9 mouse cellular contexts compared by ENCODE assay signal in genomic region chr4:132757633-132758351, GRCm38 (mm10). TPM values are rescaled to one million over a fixed set of nuclear protein-coding genes. Genes with fewer than 3 reads are reported as not detected.
DNase-seq lines count a peak whose midpoint lies in the region; ATAC-seq and TF ChIP-seq lines count a peak whose summit lies in the region.
"Had no signal": no experiment of that assay in that cellular context is flagged by ENCODE, and none has a peak within 500 bp of the region (broad histone marks: within the 10 kb centered on the region; RNA-seq: fewer than 3 reads in every experiment).

No protein-coding gene starts in this region.

- no peak overlapping the region for H3K27ac ChIP-seq in gastrocnemius, adult 2 months
- H3K27ac ChIP-seq in limb, embryonic 13.5 days: no peak overlapping the region
- H3K27ac ChIP-seq in kidney, adult 2 months (ENCODE audit: insufficient read depth, low read depth, low read length): no peak overlapping the region
- H3K27ac ChIP-seq: forebrain, embryonic 15.5 days had no signal

- WGBS in limb, embryonic 13.5 days: 80% methylated on average over 7 of the region's 7 CpGs
- 63% methylated on average over 7 of the region's 7 CpGs for WGBS in kidney, adult 2 months

- H3K4me2 ChIP-seq in limb, embryonic 13.5 days (replicated peaks): peak overlapping the region; percentile 77; the same call in 1 of the 2 replicates

- no peak for DNase-seq in gastrocnemius, adult 2 months
- no peak for DNase-seq in gastrocnemius, postnatal 36 days
- peak; percentile 32 to 50 for DNase-seq in left cerebral cortex, adult 9 months (ENCODE audit: low spot score in 2 of 2)
- DNase-seq in left cerebral cortex, postnatal 10 days (ENCODE audit: extremely low spot score in 1 of 2, low spot score in 2 of 2): no peak
- DNase-seq in cerebellum, adult 9-10 months: no peak
- no peak for DNase-seq in kidney, adult 2 months

- no peaks in the 10 kb centered on the region for H3K79me3 ChIP-seq in C2C12 (ENCODE audit: low read depth)

- intact Hi-C loops in gastrocnemius, adult 2 months (cut with DNase I): no loop called here
- intact Hi-C loops in gastrocnemius, postnatal 36 days (cut with DNase I): no loop called here
- intact Hi-C loops in left cerebral cortex, postnatal 10 days (cut with DNase I): no loop called here

- no peaks in the 10 kb centered on the region for H3K9me3 ChIP-seq in limb, embryonic 13.5 days
- H3K9me3 ChIP-seq: forebrain, embryonic 15.5 days had no signal

- H3K79me2 ChIP-seq in C2C12 (ENCODE audit: control insufficient read depth, insufficient read depth): peaks cover 10% of the 10 kb centered on the region

- no peak overlapping the region for H3ac ChIP-seq in C2C12 (ENCODE audit: control insufficient read depth, insufficient read length, low read depth)

- peak overlapping the region; percentile 78; the same call in 1 of the 2 replicates for H3K4me3 ChIP-seq in gastrocnemius, adult 2 months
- H3K4me3 ChIP-seq in C2C12 (ENCODE audit: insufficient read depth, poor library complexity, severe bottlenecking): no peak overlapping the region
- H3K4me3 ChIP-seq in limb, embryonic 13.5 days: no peak overlapping the region
- no peak overlapping the region for H3K4me3 ChIP-seq in kidney, adult 2 months (ENCODE audit: insufficient read depth, low read depth, low read length)

- TF ChIP-seq CTCF in gastrocnemius, adult 2 months (IDR thresholded peaks at IDR 0.05): no peak
- TF ChIP-seq CTCF in C2C12 (IDR thresholded peaks at IDR 0.05; ENCODE audit: control insufficient read depth, insufficient read depth, insufficient read length): no peak
- no peak for TF ChIP-seq CTCF in kidney, adult 2 months (conservative IDR thresholded peaks at IDR 0.05; ENCODE audit: insufficient read depth, insufficient read length, low read depth, low read length)

- no peak for ATAC-seq in limb, embryonic 13.5 days (ENCODE audit: low FRiP score, low read depth)

- no peaks in the 10 kb centered on the region for H3K27me3 ChIP-seq in C2C12 (ENCODE audit: control insufficient read depth, insufficient read depth, insufficient read length)
- H3K27me3 ChIP-seq in limb, embryonic 13.5 days: peaks cover 9% of the 10 kb centered on the region; the same call in 1 of the 2 replicates
- no peaks in the 10 kb centered on the region for H3K27me3 ChIP-seq in kidney, adult 2 months (replicated peaks; ENCODE audit: control insufficient read depth, insufficient read depth, low read length)

- H3K36me3 ChIP-seq in C2C12 (ENCODE audit: control insufficient read depth, insufficient read depth): no peaks in the 10 kb centered on the region
- H3K36me3 ChIP-seq in limb, embryonic 13.5 days: no peaks in the 10 kb centered on the region
- no peaks in the 10 kb centered on the region for H3K36me3 ChIP-seq in kidney, adult 2 months (ENCODE audit: control insufficient read depth, insufficient read depth, low read length)
- H3K36me3 ChIP-seq: forebrain, embryonic 15.5 days had no signal

- peaks cover 4% of the 10 kb centered on the region; the same call in 1 of the 2 replicates for H3K4me1 ChIP-seq in limb, embryonic 13.5 days
- H3K4me1 ChIP-seq in kidney, adult 2 months (ENCODE audit: control insufficient read depth, insufficient read depth, low read length): peaks cover 3% of the 10 kb centered on the region; the same call in 1 of the 2 replicates

- no peak overlapping the region for H3K9ac ChIP-seq in limb, embryonic 13.5 days

- TF ChIP-seq POLR2A in kidney, adult 2 months (IDR thresholded peaks at IDR 0.05; ENCODE audit: low read depth, low read length): no peak

TF ChIP-seq in C2C12, 6 proteins besides CTCF, POLR2A, EP300 and RAD21:
- TF ChIP-seq MYOD1 (IDR thresholded peaks at IDR 0.05; ENCODE audit: control insufficient read depth, insufficient read length, low read depth): no peak
- TF ChIP-seq MYOG (IDR thresholded peaks at IDR 0.05; ENCODE audit: control insufficient read depth, extremely low read depth, insufficient read length): no peak
- TF ChIP-seq FOSL1 (IDR thresholded peaks at IDR 0.05; ENCODE audit: insufficient read depth, low read length, poor library complexity, severe bottlenecking): peak; percentile 29
- peak; percentile 19 for TF ChIP-seq CEBPB (IDR thresholded peaks at IDR 0.05; ENCODE audit: low read depth)

RNA-seq across cellular contexts. Expression of gene Smpdl3b, which starts 0.7 kb away (rescaled TPM):
- total RNA-seq in gastrocnemius, adult 2 months (2021): under 1 TPM; 0.47 to 0.66 TPM
- total RNA-seq in gastrocnemius, postnatal 36 days (2021): under 1 TPM; 0.42 to 0.74 TPM
- total RNA-seq in left cerebral cortex, postnatal 10 days (2021): 1 to 10 TPM; 2.0 to 2.2 TPM
- 21.4 TPM for polyA plus RNA-seq in C2C12 (2012; fragmentation: generic; extraction: Trizol)
- 5.6 and 7.2 TPM in 2 replicates for polyA plus RNA-seq in limb, embryonic 13.5 days (2015; fragmentation: Nextera tagmentation; extraction: Ambion mirVana)
- polyA plus RNA-seq in kidney, adult 2 months (2012; rRNA removed): 2.0 and 2.2 TPM in 2 replicates

RNA-seq across cellular contexts. Expression of gene Rpa2, which starts 10.3 kb away (rescaled TPM):
- 10 to 100 TPM; 14.2 to 16.3 TPM for total RNA-seq in gastrocnemius, adult 2 months (2021)
- 10 to 100 TPM; 13.8 to 14.7 TPM for total RNA-seq in gastrocnemius, postnatal 36 days (2021)
- total RNA-seq in left cerebral cortex, postnatal 10 days (2021): 10 to 100 TPM; 13.9 to 15.5 TPM
- 63.9 TPM for polyA plus RNA-seq in C2C12 (2012; fragmentation: generic; extraction: Trizol)
- polyA plus RNA-seq in limb, embryonic 13.5 days (2015; fragmentation: Nextera tagmentation; extraction: Ambion mirVana): 123 and 126 TPM in 2 replicates
- 10.7 and 11.9 TPM in 2 replicates for polyA plus RNA-seq in kidney, adult 2 months (2012; rRNA removed)

RNA-seq across cellular contexts. Expression of gene Xkr8, which starts 25.4 kb away (rescaled TPM):
- under 1 TPM; 0.54 to 0.70 TPM for total RNA-seq in gastrocnemius, adult 2 months (2021)
- under 1 TPM; 0.51 to 0.74 TPM for total RNA-seq in gastrocnemius, postnatal 36 days (2021)
- total RNA-seq in left cerebral cortex, postnatal 10 days (2021): 1 to 10 TPM; 2.6 to 3.0 TPM
- 4.7 TPM for polyA plus RNA-seq in C2C12 (2012; fragmentation: generic; extraction: Trizol)
- 8.7 and 9.7 TPM in 2 replicates for polyA plus RNA-seq in limb, embryonic 13.5 days (2015; fragmentation: Nextera tagmentation; extraction: Ambion mirVana)
- 4.4 and 6.2 TPM in 2 replicates for polyA plus RNA-seq in kidney, adult 2 months (2012; rRNA removed)

RNA-seq across cellular contexts. Expression of gene Themis2, which starts 38.4 kb away (rescaled TPM):
- total RNA-seq in gastrocnemius, adult 2 months (2021): under 1 TPM; 0.69 to 0.70 TPM
- under 1 TPM; 0.72 to 0.87 TPM for total RNA-seq in gastrocnemius, postnatal 36 days (2021)
- under 1 TPM; 0.47 to 0.49 TPM for total RNA-seq in left cerebral cortex, postnatal 10 days (2021)
- not detected for polyA plus RNA-seq in C2C12 (2012; fragmentation: generic; extraction: Trizol)
- polyA plus RNA-seq in limb, embryonic 13.5 days (2015; fragmentation: Nextera tagmentation; extraction: Ambion mirVana): 0.97 and 1.1 TPM in 2 replicates
- polyA plus RNA-seq in kidney, adult 2 months (2012; rRNA removed): 2.8 and 3.6 TPM in 2 replicates

Comparison
In these comparisons a context has a peak if more than half of its experiments do, and no peak if none do; other contexts are left out.
1. DNase-seq: peak in left cerebral cortex, adult 9 months (2 of 2); none in gastrocnemius, adult 2 months (single experiment), gastrocnemius, postnatal 36 days (0 of 2), left cerebral cortex, postnatal 10 days (0 of 2), cerebellum, adult 9-10 months (single experiment) and kidney, adult 2 months (single experiment).